Mouse (Mus musculus) cerebellum, postnatal 25 days (tissue): ENCODE data around the gene Sart1.

ENCODE experiments used
- DNase-seq, 2 experiments: peaks; one replicate each; pipeline ENCODE4 v3.0.0; 2021; ENCODE audit warnings: mixed read lengths in 2 of 2

Gene Sart1

GRCm38 (mm10) chr19:5388588-5389242 lies at the start of gene Sart1:
Gene Sart1 (minus strand): TSS chr19:5388703.
- DNase-seq = peak; percentile 95 to 97

- no peak for DNase-seq
Observed at GRCm38 (mm10) chr19:5433951-5434350, 45.4 kb upstream of the Sart1 start.

- peak; percentile 40 to 60 for DNase-seq
Observed at GRCm38 (mm10) chr19:5432992-5433852, 44.7 kb upstream of the Sart1 start.

GRCm38 (mm10) chr19:5431911-5432464 lies 43.5 kb upstream of the Sart1 start:
- peak in 1 of 2 experiments; percentile 6 for DNase-seq

GRCm38 (mm10) chr19:5430408-5430807 lies 41.9 kb upstream of the Sart1 start:
- peak in 1 of 2 experiments; percentile 16 for DNase-seq

GRCm38 (mm10) chr19:5429806-5430205 lies 41.3 kb upstream of the Sart1 start:
- peak; percentile 79 to 85 for DNase-seq

GRCm38 (mm10) chr19:5429219-5429618 lies 40.7 kb upstream of the Sart1 start:
- DNase-seq = peak in 1 of 2 experiments; percentile 9

- DNase-seq = peak; percentile 24 to 48
Observed at GRCm38 (mm10) chr19:5428083-5428482, 39.6 kb upstream of the Sart1 start.

GRCm38 (mm10) chr19:5426640-5427290 lies 38.3 kb upstream of the Sart1 start:
- DNase-seq = peak in 1 of 2 experiments; percentile 10

- DNase-seq = peak; percentile 33 to 47
Observed at GRCm38 (mm10) chr19:5425906-5426565, 37.5 kb upstream of the Sart1 start.

- peak; percentile 94 to 98 for DNase-seq
Observed at GRCm38 (mm10) chr19:5424782-5425741, 36.6 kb upstream of the Sart1 start, which contains the start of the genes Drap1 and AI837181. Gene Drap1 (minus strand): TSS chr19:5424979. Gene AI837181 (plus strand): TSS chr19:5425144.

- DNase-seq = peak in 1 of 2 experiments; percentile 87
Observed at GRCm38 (mm10) chr19:5424092-5424781, 35.7 kb upstream of the Sart1 start.

- peak; percentile 27 to 36 for DNase-seq
Observed at GRCm38 (mm10) chr19:5423561-5423960, 35.1 kb upstream of the Sart1 start.

- peak in 1 of 2 experiments; percentile 17 for DNase-seq
Observed at GRCm38 (mm10) chr19:5422895-5423443, 34.5 kb upstream of the Sart1 start.

GRCm38 (mm10) chr19:5422267-5422666 lies 33.8 kb upstream of the Sart1 start:
- DNase-seq = peak; percentile 57 to 62

- DNase-seq = no peak
Observed at GRCm38 (mm10) chr19:5421784-5422183, 33.3 kb upstream of the Sart1 start.

GRCm38 (mm10) chr19:5420579-5420978 lies 32.1 kb upstream of the Sart1 start:
- no peak for DNase-seq

- DNase-seq = no peak
Observed at GRCm38 (mm10) chr19:5419630-5420029, 31.1 kb upstream of the Sart1 start.

GRCm38 (mm10) chr19:5418750-5419466 lies 30.4 kb upstream of the Sart1 start:
- DNase-seq = no peak
